21 mouse cellular contexts compared by ENCODE assay signal in genomic region chr16:93272636-93273035, GRCm38 (mm10).
DNase-seq lines count a peak whose midpoint lies in the region; ATAC-seq lines count a peak whose summit lies in the region.
"Had no signal": no experiment of that assay in that cellular context is flagged by ENCODE, and none has a peak within 500 bp of the region (broad histone marks: within the 10 kb centered on the region; RNA-seq: fewer than 3 reads in every experiment).

No protein-coding gene starts in this region.

- ATAC-seq in kidney, embryonic 15.5 days (replicated peaks; ENCODE audit: low FRiP score), result no peak
- 0 out of 2 replicates have a peak, but pooled peaks have one; percentile 15 for ATAC-seq in common myeloid progenitor, adult 5-6 weeks (replicated peaks; ENCODE audit: low read depth, poor library complexity, severe bottlenecking)
- peak; percentile 57 for ATAC-seq in limb, embryonic 11.5 days (ENCODE audit: insufficient number of reproducible peaks, low FRiP score, low TSS enrichment, low read depth)
- ATAC-seq: CD4-positive, CD25-positive, alpha-beta regulatory T cell, adult 4 months had no signal

- 40% methylated on average over 8 of the region's 8 CpGs for WGBS in kidney, embryonic 15.5 days
- WGBS in limb, embryonic 11.5 days, result 7% methylated on average over 8 of the region's 8 CpGs

- no peaks in the 10 kb centered on the region for H3K9me3 ChIP-seq in kidney, embryonic 15.5 days (replicated peaks)
- no peaks in the 10 kb centered on the region for H3K9me3 ChIP-seq in limb, embryonic 11.5 days (ENCODE audit: control insufficient read depth, low read length)
- H3K9me3 ChIP-seq: forebrain, embryonic 10.5 days; heart, embryonic 12.5 days had no signal

- no peak overlapping the region for H3K27ac ChIP-seq in kidney, embryonic 15.5 days
- H3K27ac ChIP-seq in limb, embryonic 11.5 days (replicated peaks; ENCODE audit: low read depth, low read length), result no peak overlapping the region
- H3K27ac ChIP-seq: forebrain, embryonic 10.5 days; liver, embryonic 14.5 days had no signal

- peaks cover 9% of the 10 kb centered on the region; the same call in 1 of the 2 replicates for H3K4me1 ChIP-seq in kidney, embryonic 15.5 days
- H3K4me1 ChIP-seq in limb, embryonic 11.5 days (ENCODE audit: control insufficient read depth, insufficient read depth, low read length), result peaks cover 9% of the 10 kb centered on the region; the same call in 1 of the 2 replicates
- H3K4me1 ChIP-seq: forebrain, embryonic 10.5 days; heart, embryonic 12.5 days had no signal

- intact Hi-C loops in heart, postnatal 14 days (cut with DNase I), result no loop called here

- H3K4me2 ChIP-seq in kidney, embryonic 15.5 days, result peak overlapping the region; percentile 19
- peak overlapping the region; percentile 0; the same call in 1 of the 2 replicates for H3K4me2 ChIP-seq in limb, embryonic 11.5 days (ENCODE audit: low read depth, severe bottlenecking)
- H3K4me2 ChIP-seq: heart, embryonic 12.5 days; midbrain, embryonic 11.5 days had no signal

- no peaks in the 10 kb centered on the region for H3K36me3 ChIP-seq in kidney, embryonic 15.5 days
- H3K36me3 ChIP-seq in limb, embryonic 11.5 days (ENCODE audit: control insufficient read depth, insufficient read depth, low read length), result no peaks in the 10 kb centered on the region
- H3K36me3 ChIP-seq: forebrain, embryonic 10.5 days; heart, embryonic 12.5 days had no signal

- no peak overlapping the region for H3K9ac ChIP-seq in kidney, embryonic 15.5 days
- no peak overlapping the region for H3K9ac ChIP-seq in limb, embryonic 11.5 days (ENCODE audit: low read length)
- H3K9ac ChIP-seq: heart, embryonic 12.5 days; liver, embryonic 14.5 days had no signal

- no peak overlapping the region for H3K4me3 ChIP-seq in kidney, embryonic 15.5 days (replicated peaks)
- no peak overlapping the region for H3K4me3 ChIP-seq in limb, embryonic 11.5 days (ENCODE audit: low read depth, low read length)
- H3K4me3 ChIP-seq: forebrain, embryonic 10.5 days; heart, embryonic 12.5 days; myocyte had no signal

- H3K27me3 ChIP-seq in kidney, embryonic 15.5 days, result peaks cover 51% of the 10 kb centered on the region
- H3K27me3 ChIP-seq in limb, embryonic 11.5 days (ENCODE audit: control insufficient read depth, insufficient read depth, low read length), result peaks cover 8% of the 10 kb centered on the region; the same call in 1 of the 2 replicates

- DNase-seq in kidney, adult 8-10 months, result no peak
- DNase-seq in 416B (ENCODE audit: low read depth), result peak; percentile 66
- DNase-seq in limb, embryonic 11.5 days (ENCODE audit: low spot score), result peak; percentile 64
- DNase-seq in testis, postnatal 14 days (ENCODE audit: low spot score), result no peak
- DNase-seq in heart, postnatal 14 days, result no peak
- DNase-seq: adrenal gland, adult 8-10 months; cerebellum, adult 2 months; gastrocnemius, postnatal 14 days; heart, postnatal 4 days; kidney, adult 18-20 months; lung, postnatal 14 days; right cerebral cortex, adult 18-20 months; spleen, adult 18-20 months had no signal

Comparison
In these comparisons a context has a peak if more than half of its experiments do, and no peak if none do; other contexts are left out.
1. DNase-seq: peak in 416B (single experiment) and limb, embryonic 11.5 days (single experiment); none in kidney, adult 8-10 months (0 of 2), testis, postnatal 14 days (single experiment) and heart, postnatal 14 days (0 of 2).